Comparison of ENCODE assay signal across 1 mouse cellular context in genomic region chr11:118343629-118344028, GRCm38 (mm10).
TF ChIP-seq lines count a peak whose summit lies in the region.

No protein-coding gene starts in this region.

TF ChIP-seq in CH12.LX, 34 proteins besides CTCF, POLR2A, EP300 and RAD21:
- TF ChIP-seq CHD1 (IDR thresholded peaks at IDR 0.05; ENCODE audit: low read depth, low read length) (no peak), KAT2A (IDR thresholded peaks at IDR 0.05; ENCODE audit: insufficient replicate concordance, low read length) (no peak), JUN (IDR thresholded peaks at IDR 0.05; ENCODE audit: insufficient read depth, low read depth, low read length) (no peak), E2F4 (IDR thresholded peaks at IDR 0.05; ENCODE audit: insufficient replicate concordance, low read depth, low read length) (no peak), MAX (IDR thresholded peaks at IDR 0.05; ENCODE audit: low read length) (no peak), MEF2A (IDR thresholded peaks at IDR 0.05; ENCODE audit: borderline replicate concordance, low read depth, low read length) (no peak), RCOR1 (conservative IDR thresholded peaks at IDR 0.05; ENCODE audit: low read depth, low read length) (no peak), SIN3A (IDR thresholded peaks at IDR 0.05; ENCODE audit: low read length) (no peak), JUND (conservative IDR thresholded peaks at IDR 0.05; ENCODE audit: low read depth, low read length) (no peak), MXI1 (IDR thresholded peaks at IDR 0.05; ENCODE audit: low read depth, low read length) (no peak), CHD2 (IDR thresholded peaks at IDR 0.05; ENCODE audit: low read length) (peak; percentile 23; the same call in 1 of the 2 replicates), MYC (IDR thresholded peaks at IDR 0.05; ENCODE audit: low read depth, low read length) (no peak), ELF1 (IDR thresholded peaks at IDR 0.05; ENCODE audit: low read depth, low read length) (no peak), TCF12 (IDR thresholded peaks at IDR 0.05; ENCODE audit: low read depth, low read length) (peak; percentile 29; the same call in 1 of the 2 replicates), IRF4 (IDR thresholded peaks at IDR 0.05; ENCODE audit: low read depth, low read length) (peak; percentile 40; the same call in 1 of the 2 replicates), NRF1 (IDR thresholded peaks at IDR 0.05; ENCODE audit: low read depth, low read length) (no peak), POLR2AphosphoS2 (IDR thresholded peaks at IDR 0.05; ENCODE audit: low read depth, low read length) (no peak), UBTF (IDR thresholded peaks at IDR 0.05; ENCODE audit: low read depth, low read length) (no peak)
